Mouse (Mus musculus) spleen, adult 18-20 months (tissue): ENCODE results near the gene Sprtn.

ENCODE experiments used
- DNase-seq, 2 experiments: peaks; one replicate each; pipeline ENCODE4 v3.0.0; 2022; ENCODE audit warnings: mixed read lengths in 2 of 2

Gene Sprtn

DNA sequence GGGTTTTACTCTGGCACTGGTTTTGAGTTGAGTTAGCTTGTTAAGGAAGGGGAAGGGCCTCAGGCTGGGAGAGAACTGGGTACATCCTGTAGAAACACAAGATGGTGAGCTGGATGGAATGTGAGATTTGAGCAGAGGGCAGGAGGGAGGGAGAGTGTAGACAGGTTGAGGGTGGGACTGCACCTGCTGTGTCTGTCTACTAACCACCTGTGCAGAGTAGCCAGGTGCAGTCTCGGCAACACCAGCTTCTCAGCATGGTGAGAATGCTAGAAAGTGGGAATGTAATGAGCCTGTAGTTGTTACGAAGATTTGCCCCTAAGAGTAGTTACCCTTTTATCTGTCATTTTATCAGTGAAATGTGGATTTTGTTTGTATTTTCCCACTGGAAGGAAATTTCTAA is 7.8 kb downstream of the Sprtn start:
- DNase-seq: no peak

DNA sequence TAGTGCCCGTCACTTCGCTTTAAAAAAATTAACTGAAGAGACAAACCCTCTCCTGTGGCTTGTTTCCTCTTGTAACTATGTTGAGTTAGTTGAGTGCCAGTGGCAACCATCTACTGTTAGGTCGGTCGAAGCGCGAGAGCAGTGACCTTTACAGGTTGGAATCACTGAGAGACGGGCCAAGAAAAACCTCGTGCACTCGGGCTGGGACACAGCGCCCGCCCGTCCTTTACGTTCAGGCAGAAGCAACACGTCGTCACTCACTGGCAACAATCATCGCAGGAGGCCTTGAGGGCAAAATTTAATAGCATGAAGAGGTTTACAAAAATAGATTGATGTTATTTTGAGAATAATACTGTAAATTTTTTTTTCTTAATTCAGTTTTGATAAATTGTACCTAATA is 12.2 kb downstream of the Sprtn start:
- no peak for DNase-seq

DNA sequence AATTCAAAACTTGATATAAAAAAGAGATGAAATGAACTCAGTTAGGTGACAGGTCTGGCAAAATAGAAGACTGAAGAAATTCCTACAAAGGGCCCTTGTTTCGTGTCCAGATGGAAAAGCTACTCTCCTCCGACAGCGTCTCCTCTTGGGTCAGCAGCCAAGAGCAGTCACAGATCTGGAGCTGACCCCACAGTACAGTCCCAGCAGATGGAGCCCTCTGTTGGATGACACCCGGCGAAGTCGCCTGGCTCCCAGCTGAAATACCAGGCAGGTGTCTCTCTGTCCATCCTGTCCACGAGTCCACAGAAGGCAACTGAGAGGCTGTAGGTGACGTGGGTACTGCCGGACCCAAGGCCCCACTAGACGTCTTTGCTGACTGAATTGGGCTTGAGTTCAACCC is 12.7 kb downstream of the Sprtn start:
- no peak for DNase-seq

- no peak for DNase-seq
These were observed 14.5 kb downstream of the Sprtn start for GRCm38 (mm10) chr8:124911938-124912872.

- no peak for DNase-seq
These were observed 16.4 kb downstream of the Sprtn start for GRCm38 (mm10) chr8:124914061-124914460.

DNA sequence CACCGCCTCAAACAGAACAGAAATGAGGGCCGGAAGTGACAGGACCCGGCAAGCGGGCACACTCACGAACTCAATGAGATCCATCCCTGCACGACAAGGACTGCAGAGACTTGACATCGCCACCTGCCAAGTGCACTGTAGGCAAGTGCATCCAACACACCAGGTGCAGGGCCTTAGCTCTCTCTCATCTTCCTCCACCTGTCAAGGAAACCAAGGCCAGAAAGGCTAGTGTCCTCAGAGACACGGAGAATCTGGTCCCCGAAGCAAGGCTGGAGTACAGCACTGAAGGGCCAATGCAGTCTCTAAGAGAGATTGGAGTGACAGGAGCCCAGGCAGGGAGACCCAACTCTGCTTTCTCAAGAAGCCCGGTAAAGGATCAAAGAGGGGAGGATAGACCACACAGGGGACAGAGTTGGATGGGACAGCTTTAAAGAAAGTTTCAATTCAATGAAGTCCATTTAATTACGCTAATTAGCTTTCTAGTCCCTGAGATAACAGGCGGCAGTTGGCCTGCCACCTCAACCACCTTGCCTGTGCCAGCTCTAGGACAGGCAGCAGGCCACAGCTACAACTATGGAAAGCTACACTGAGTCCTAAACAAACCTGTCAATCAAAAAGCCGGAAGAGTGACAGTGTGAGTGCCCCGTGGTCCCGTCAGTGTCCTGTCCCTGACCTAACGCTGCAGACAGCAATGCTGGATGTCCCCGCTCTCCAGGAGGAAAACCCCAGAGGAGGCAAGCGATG is 20.2 kb downstream of the Sprtn start:
- no peak for DNase-seq

DNA sequence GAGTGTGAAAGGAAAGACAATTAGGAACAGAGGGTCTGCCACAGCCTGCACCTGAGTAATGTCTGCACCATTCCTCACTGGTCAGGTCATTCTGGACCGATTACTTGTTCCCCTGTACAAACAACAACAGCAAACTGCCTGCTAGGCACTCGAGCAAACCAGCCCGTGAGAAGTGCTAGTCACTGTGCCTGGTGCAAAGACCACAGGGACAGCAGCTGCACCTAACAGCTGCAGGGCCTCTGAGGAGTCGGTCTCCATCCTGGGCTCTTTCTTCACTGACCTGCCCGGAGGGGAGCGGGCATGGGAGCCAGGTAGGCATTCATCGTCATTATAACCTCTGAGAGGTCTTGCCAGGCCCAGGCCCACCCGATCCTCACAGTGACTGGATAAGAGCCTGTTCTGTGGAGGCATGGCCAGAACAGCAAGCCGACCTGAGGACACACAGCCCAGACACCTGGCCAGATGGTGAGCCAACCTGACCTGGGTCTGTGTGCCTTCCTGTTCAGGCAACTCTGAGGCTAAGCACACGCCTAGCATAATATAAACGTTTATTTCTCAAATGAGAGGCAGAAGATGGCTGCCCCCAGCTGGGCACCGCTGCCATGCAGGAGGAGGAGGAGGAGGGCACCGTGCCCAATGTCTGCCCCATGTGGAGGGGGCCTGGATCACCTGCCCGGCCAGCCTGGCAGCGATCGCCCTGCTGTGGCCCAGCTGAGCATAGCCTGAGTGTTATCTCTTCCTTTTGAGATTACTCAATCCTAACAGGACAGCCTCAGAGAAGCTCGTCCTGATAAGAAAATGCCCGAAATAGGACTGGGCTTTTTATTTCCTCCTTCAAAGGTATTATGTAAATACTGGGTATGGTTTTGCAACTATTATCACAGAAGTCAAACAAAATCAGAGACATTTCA is 23.9 kb downstream of the Sprtn start:
- DNase-seq: no peak

GRCm38 (mm10) chr8:124922490-124923089 is 24.9 kb downstream of the Sprtn start:
- DNase-seq: no peak

- no peak for DNase-seq
These were observed 26.4 kb downstream of the Sprtn start for GRCm38 (mm10) chr8:124923971-124924652.

DNA sequence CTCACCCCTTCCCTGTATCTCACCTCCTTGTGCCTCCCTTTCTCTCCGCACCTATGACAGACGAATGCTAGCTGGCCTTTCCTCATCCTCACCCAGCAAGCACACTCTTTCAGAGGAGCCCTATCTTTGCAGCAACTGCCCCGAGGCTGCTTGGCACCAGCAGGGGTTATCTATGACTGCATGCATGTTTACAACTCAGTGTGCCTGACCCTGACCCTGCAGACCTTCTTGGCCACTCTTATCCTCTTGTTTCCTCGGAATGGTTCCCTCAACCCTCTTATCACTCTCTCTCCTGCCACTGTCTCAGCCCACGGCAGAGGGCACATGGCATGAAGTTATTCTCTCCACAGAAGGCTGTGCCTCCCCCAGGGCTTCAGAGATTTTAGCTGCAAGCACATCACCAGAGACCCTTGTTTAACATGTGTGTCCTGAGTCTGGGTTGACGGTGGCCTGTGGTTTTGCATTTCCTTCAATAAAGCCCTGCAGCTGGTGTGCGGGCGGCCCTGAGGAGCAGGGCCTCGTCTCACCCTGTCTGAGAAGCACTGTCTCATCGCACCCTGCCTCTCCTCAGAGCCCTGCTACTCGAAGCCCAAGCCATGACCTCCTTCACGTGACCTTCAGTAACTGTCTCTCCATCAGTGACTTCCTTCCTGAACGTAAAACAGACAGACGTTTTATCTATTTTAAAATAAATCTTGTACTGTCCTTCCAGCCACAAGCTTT is 28.0 kb downstream of the Sprtn start:
- DNase-seq: no peak

DNA sequence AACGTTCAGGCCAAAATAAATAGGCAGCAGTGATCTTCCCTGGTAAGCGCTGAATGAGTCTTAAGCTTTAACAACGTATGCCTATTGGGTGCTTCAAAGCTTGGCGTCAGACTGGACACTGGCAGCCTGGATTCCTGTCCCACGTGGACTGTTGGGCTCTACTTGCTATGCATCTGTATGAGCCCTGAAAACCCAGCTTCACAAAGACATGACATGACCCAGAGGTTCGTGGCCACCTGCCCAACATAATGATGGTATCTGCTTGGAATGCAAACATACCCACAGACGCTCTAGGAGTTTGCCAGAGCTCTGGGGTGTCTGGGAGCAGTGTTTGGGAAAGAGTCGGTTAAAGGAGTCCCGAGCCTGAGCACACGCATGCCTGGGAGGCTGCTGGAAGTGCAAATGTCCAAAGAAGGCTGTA is 28.7 kb downstream of the Sprtn start:
- DNase-seq: no peak

DNA sequence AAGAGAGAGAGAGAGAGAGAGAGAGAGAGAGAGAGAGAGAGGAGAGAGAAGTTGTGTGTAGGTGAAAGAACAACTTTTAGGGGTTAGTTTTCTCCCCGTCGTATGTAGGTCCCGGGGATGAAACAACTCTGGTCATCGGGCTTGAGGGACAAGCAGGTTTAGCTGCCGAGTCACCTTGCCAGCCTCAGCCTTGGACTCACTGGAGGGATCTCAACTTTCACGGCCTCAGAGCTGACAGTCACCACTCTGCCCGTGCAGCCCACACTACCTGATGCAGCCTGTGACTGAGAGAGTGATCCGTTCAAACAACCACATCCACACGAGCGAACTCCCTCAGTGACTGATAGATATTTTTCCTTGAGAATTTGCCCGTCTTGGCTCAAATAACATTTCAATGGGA is 31.3 kb downstream of the Sprtn start:
- no peak for DNase-seq

DNA sequence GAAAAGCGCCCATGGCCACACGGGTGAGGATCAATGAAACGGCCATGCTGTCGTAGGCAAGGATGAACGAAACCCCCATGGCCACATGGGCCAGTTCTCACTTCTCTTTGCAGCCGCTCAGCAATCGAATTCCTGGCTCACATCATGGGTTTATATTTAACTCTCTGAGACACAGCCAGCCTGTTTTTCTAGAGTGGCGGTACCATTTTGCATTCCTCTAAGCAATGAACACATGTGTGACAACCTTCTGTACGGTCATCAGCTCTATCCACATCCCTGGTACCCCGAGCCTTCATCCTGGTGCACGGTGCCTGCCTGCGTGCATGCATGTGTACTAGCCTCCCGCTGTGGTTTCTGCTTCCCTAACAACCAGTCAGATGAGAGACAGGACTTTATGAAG is 32.4 kb downstream of the Sprtn start:
- no peak for DNase-seq

GRCm38 (mm10) chr8:124930649-124931048 is 33.0 kb downstream of the Sprtn start:
- no peak for DNase-seq

- no peak for DNase-seq
These were observed 34.7 kb downstream of the Sprtn start for GRCm38 (mm10) chr8:124932435-124932834.

- no peak for DNase-seq
These were observed 37.4 kb downstream of the Sprtn start for GRCm38 (mm10) chr8:124935116-124935515.

DNA sequence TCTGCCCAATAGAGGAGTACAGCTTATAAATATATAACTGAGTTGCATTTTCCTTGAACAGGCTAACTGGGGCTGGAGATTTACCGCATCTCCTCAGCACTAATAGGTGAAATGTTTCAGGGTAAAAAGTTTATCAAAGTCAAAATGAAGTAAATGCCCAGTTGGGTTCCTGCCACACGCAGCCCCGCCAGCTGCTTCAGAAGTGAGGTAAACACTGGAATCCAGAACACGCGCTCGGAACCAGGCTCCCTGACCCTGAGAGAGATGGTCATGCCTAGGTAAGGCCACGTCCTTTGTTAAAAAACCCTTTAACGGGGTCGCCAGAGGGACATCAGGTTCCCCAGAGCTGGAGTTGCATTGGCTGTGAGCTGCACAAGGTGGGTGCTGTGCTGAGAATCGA is 39.0 kb downstream of the Sprtn start:
- DNase-seq: no peak

DNA sequence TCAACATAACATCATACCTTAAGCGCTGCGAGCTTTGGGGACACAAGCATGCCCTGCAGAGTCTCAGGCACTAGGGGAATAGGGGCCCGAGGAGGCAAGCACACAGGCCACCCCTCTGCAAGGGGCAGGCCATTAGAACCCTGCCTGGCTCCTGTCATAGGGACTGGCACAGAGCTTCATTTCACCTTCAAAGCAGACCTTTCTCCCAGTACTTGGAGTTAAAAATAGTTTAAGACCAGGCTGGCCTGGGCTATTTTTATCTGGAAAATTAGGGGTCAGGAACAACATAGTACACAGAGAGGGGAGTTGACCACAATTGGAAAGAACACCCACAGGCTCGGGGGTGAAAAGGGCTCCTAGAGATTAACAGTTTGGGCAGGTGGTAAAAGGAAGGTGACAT is 39.6 kb downstream of the Sprtn start:
- DNase-seq: no peak

GRCm38 (mm10) chr8:124943801-124944200 is 46.1 kb downstream of the Sprtn start:
- no peak for DNase-seq

DNA sequence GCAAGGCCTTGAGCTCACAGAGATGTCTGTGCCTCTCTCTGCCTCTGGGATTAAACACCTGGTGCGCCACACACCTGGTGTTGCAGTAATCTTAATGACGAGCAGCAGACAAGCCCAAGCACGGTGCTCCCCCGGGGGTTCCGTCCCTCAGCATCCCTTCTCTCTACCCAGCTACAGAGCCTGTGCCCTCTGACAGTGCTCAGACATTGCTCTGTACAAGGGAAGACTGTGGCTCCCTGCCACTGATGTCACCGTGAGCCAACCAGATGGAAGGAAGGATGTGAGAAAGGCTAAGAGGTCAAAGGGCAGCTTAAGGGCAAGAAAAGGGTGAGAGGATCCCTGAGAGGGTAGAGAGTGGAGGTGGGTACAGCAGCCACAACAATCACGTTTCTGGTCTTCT is 46.7 kb downstream of the Sprtn start:
- DNase-seq: no peak
